Mouse (Mus musculus): ENCODE results near the gene Elp4.

Elp4 gene

GRCm38 (mm10) chr2:105746896-105747295, 157.5 kb downstream of the Elp4 start:
- in situ Hi-C loops (cut with MboI; ENCODE audit: unreplicated experiment in 2 of 2): no loop called here

GRCm38 (mm10) chr2:105736166-105736565, 168.2 kb downstream of the Elp4 start:
- in situ Hi-C loops (cut with MboI; ENCODE audit: unreplicated experiment in 2 of 2): no loop called here

GRCm38 (mm10) chr2:105730704-105731103, 173.7 kb downstream of the Elp4 start:
- in situ Hi-C loops (cut with MboI; ENCODE audit: unreplicated experiment in 2 of 2): no loop called here

GRCm38 (mm10) chr2:105726657-105727056, 177.7 kb downstream of the Elp4 start:
- in situ Hi-C loops (cut with MboI; ENCODE audit: unreplicated experiment in 2 of 2): no loop called here

- in situ Hi-C loops (cut with MboI; ENCODE audit: unreplicated experiment in 2 of 2): no loop called here
Observed at GRCm38 (mm10) chr2:105715409-105716115, 188.8 kb downstream of the Elp4 start.

- in situ Hi-C loops (cut with MboI; ENCODE audit: unreplicated experiment in 2 of 2): no loop called here
Observed at GRCm38 (mm10) chr2:105710511-105710910, 193.9 kb downstream of the Elp4 start.

GRCm38 (mm10) chr2:105709126-105709525, 195.2 kb downstream of the Elp4 start:
- in situ Hi-C loops (cut with MboI; ENCODE audit: unreplicated experiment in 2 of 2): no loop called here

GRCm38 (mm10) chr2:105705320-105705719, 199.0 kb downstream of the Elp4 start:
- in situ Hi-C loops (cut with MboI; ENCODE audit: unreplicated experiment in 2 of 2): no loop called here

GRCm38 (mm10) chr2:105702586-105702985, 201.8 kb downstream of the Elp4 start:
- in situ Hi-C loops (cut with MboI; ENCODE audit: unreplicated experiment in 2 of 2): no loop called here

GRCm38 (mm10) chr2:105701781-105702180, 202.6 kb downstream of the Elp4 start:
- in situ Hi-C loops (cut with MboI; ENCODE audit: unreplicated experiment in 2 of 2): no loop called here

GRCm38 (mm10) chr2:105698631-105699030, 205.7 kb downstream of the Elp4 start:
- in situ Hi-C loops (cut with MboI; ENCODE audit: unreplicated experiment in 2 of 2): no loop called here

GRCm38 (mm10) chr2:105697741-105698140, 206.6 kb downstream of the Elp4 start:
- in situ Hi-C loops (cut with MboI; ENCODE audit: unreplicated experiment in 2 of 2): no loop called here

GRCm38 (mm10) chr2:105691296-105691695, 213.1 kb downstream of the Elp4 start:
- in situ Hi-C loops (cut with MboI; ENCODE audit: unreplicated experiment in 2 of 2): no loop called here

GRCm38 (mm10) chr2:105689771-105690639, 214.4 kb downstream of the Elp4 start:
- in situ Hi-C loops (cut with MboI; ENCODE audit: unreplicated experiment in 2 of 2): no loop called here

- in situ Hi-C loops (cut with MboI; ENCODE audit: unreplicated experiment in 2 of 2): no loop called here
Observed at GRCm38 (mm10) chr2:105689304-105689770, 215.0 kb downstream of the Elp4 start.

- in situ Hi-C loops (cut with MboI; ENCODE audit: unreplicated experiment in 2 of 2): no loop called here
Observed at GRCm38 (mm10) chr2:105688436-105689303, 215.7 kb downstream of the Elp4 start.

GRCm38 (mm10) chr2:105688011-105688410, 216.4 kb downstream of the Elp4 start:
- in situ Hi-C loops (cut with MboI; ENCODE audit: unreplicated experiment in 2 of 2): no loop called here

- in situ Hi-C loops (cut with MboI; ENCODE audit: unreplicated experiment in 2 of 2): no loop called here
Observed at GRCm38 (mm10) chr2:105687317-105687991, 216.9 kb downstream of the Elp4 start.

- in situ Hi-C loops (cut with MboI; ENCODE audit: unreplicated experiment in 2 of 2): no loop called here
Observed at GRCm38 (mm10) chr2:105686363-105687316, 217.7 kb downstream of the Elp4 start.
